Mouse (Mus musculus): Measurements from ENCODE around the gene Aco1. TPM values are rescaled to one million over a fixed set of nuclear protein-coding genes. Genes with fewer than 3 reads are reported as not detected.
A peak's percentile ranks its signal among the peaks of the same experiment; 100 is the strongest.

The Aco1 gene
- polyA plus RNA-seq, 1 experiment from 2014 or later: 53.3 TPM

- 86% methylated on average over 3 of the region's 3 CpGs for WGBS
- Histone ChIP-seq H3K27ac (no peak overlapping the region), H3K36me3 (replicated peaks) (0 out of 2 replicates have a peak, but pooled peaks cover 2% of the 10 kb centered on the region), H3K9me3 (no peaks in the 10 kb centered on the region), H3K4me1 (peaks cover 25% of the 10 kb centered on the region), H3K27me3 (ENCODE audit: poor library complexity, severe bottlenecking) (no peaks in the 10 kb centered on the region), H3K4me3 (peak overlapping the region; percentile 70; the same call in 1 of the 2 replicates)
- DNase-seq (ENCODE audit: extremely low spot score, low spot score): no peak
Observed at GRCm38 (mm10) chr4:40144981-40145380, 2.1 kb downstream of the Aco1 start.

DNA sequence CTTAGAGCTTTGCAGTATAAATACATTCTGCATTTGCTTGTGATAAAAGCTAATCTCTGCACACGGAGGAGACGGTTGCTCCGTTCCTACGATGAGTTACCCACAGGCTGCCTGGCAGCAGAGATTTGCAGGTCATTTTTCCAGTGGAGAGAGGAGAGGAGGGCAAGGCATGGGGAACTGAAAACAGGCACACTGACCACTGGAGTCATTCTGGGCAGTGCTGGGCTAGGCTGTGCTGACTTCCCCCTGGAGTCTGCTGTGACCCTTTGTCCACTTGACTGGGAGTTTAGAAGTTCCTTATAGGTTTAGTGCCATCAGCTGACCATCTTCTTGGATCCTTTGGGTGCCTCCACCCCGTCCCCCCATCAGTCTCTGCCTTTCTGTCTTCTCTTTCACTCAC, 5.4 kb downstream of the Aco1 start:
- Histone ChIP-seq H3K9me3 (no peaks in the 10 kb centered on the region), H3K4me1 (peaks cover 15% of the 10 kb centered on the region), H3K36me3 (replicated peaks) (0 out of 2 replicates have a peak, but pooled peaks cover 2% of the 10 kb centered on the region), H3K27ac (no peak overlapping the region), H3K27me3 (ENCODE audit: poor library complexity, severe bottlenecking) (no peaks in the 10 kb centered on the region), H3K4me3 (no peak overlapping the region)
- WGBS: 96% methylated on average over 5 of the region's 5 CpGs
- no peak for DNase-seq (ENCODE audit: extremely low spot score, low spot score)

GRCm38 (mm10) chr4:40150046-40150445, 7.2 kb downstream of the Aco1 start:
- 0 out of 2 replicates have a peak, but pooled peaks cover 2% of the 10 kb centered on the region for H3K36me3 ChIP-seq (replicated peaks)
- 94% methylated on average over 7 of the region's 7 CpGs for WGBS
- no peaks in the 10 kb centered on the region for H3K27me3 ChIP-seq (ENCODE audit: poor library complexity, severe bottlenecking)
- H3K4me3 ChIP-seq: no peak overlapping the region
- H3K9me3 ChIP-seq: no peaks in the 10 kb centered on the region
- H3K4me1 ChIP-seq: peaks cover 2% of the 10 kb centered on the region
- no peak overlapping the region for H3K27ac ChIP-seq
- DNase-seq (ENCODE audit: extremely low spot score, low spot score): no peak

GRCm38 (mm10) chr4:40152771-40153170, 9.9 kb downstream of the Aco1 start:
- no peaks in the 10 kb centered on the region for H3K36me3 ChIP-seq (replicated peaks)
- H3K4me1 ChIP-seq: peaks cover 5% of the 10 kb centered on the region
- H3K27me3 ChIP-seq (ENCODE audit: poor library complexity, severe bottlenecking): no peaks in the 10 kb centered on the region
- H3K4me3 ChIP-seq: no peak overlapping the region
- WGBS: 97% methylated on average over 2 of the region's 2 CpGs
- DNase-seq (ENCODE audit: extremely low spot score, low spot score): no peak
- H3K27ac ChIP-seq: no peak overlapping the region
- H3K9me3 ChIP-seq: no peaks in the 10 kb centered on the region

GRCm38 (mm10) chr4:40153500-40153899, 10.6 kb downstream of the Aco1 start:
- Histone ChIP-seq H3K36me3 (replicated peaks) (no peaks in the 10 kb centered on the region), H3K27me3 (ENCODE audit: poor library complexity, severe bottlenecking) (no peaks in the 10 kb centered on the region), H3K4me3 (no peak overlapping the region), H3K4me1 (peaks cover 5% of the 10 kb centered on the region), H3K9me3 (no peaks in the 10 kb centered on the region), H3K27ac (no peak overlapping the region)
- no peak for DNase-seq (ENCODE audit: extremely low spot score, low spot score)
- 96% methylated on average over 4 of the region's 4 CpGs for WGBS

- 93% methylated on average over 4 of the region's 4 CpGs for WGBS
- H3K9me3 ChIP-seq: no peaks in the 10 kb centered on the region
- peaks cover 5% of the 10 kb centered on the region for H3K4me1 ChIP-seq
Observed at GRCm38 (mm10) chr4:40154751-40155150, 11.9 kb downstream of the Aco1 start.

DNA sequence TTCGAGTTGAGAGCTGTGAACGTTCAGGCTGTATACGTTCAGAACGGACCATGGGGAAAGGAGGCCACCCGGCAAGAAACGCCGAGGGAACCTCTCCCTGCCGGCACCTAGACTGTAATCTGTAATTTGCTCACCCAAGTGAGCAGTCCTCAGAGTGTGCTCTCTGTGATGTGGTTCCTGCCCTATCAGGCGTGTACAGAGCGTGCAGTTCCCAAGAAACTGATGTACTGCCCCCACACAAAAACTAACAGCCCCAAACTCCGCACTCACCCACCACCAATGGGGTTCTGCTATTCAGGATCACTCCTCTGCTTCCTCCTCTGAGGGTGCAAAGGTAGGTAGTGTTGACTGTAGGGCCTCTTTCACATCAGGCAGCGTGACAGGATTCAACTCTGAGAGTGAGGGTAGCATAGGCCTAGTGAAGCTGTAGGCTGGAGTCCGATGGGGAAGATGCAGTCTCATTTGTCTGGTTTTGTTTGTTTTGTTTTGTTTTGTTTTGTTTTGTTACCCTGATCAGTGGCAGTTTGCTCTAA, 12.7 kb downstream of the Aco1 start:
- Histone ChIP-seq H3K4me1 (peaks cover 5% of the 10 kb centered on the region), H3K9me3 (peaks cover 3% of the 10 kb centered on the region), H3K27ac (no peak overlapping the region), H3K27me3 (ENCODE audit: poor library complexity, severe bottlenecking) (no peaks in the 10 kb centered on the region), H3K36me3 (replicated peaks) (peaks cover 8% of the 10 kb centered on the region), H3K4me3 (no peak overlapping the region)
- DNase-seq (ENCODE audit: extremely low spot score, low spot score): no peak
- WGBS: 89% methylated on average over 13 of the region's 13 CpGs

More at GRCm38 (mm10) chr4:40154751-40155150, 11.9 kb downstream of the Aco1 start:
- DNase-seq (ENCODE audit: extremely low spot score, low spot score): no peak
- Histone ChIP-seq H3K27me3 (ENCODE audit: poor library complexity, severe bottlenecking) (no peaks in the 10 kb centered on the region), H3K27ac (no peak overlapping the region), H3K36me3 (replicated peaks) (0 out of 2 replicates have a peak, but pooled peaks cover 4% of the 10 kb centered on the region), H3K4me3 (no peak overlapping the region)

GRCm38 (mm10) chr4:40156153-40156552, 13.3 kb downstream of the Aco1 start:
- WGBS: 83% methylated on average over 2 of the region's 2 CpGs
- Histone ChIP-seq H3K27ac (no peak overlapping the region), H3K27me3 (ENCODE audit: poor library complexity, severe bottlenecking) (no peaks in the 10 kb centered on the region), H3K4me1 (peaks cover 5% of the 10 kb centered on the region), H3K9me3 (peaks cover 9% of the 10 kb centered on the region), H3K4me3 (no peak overlapping the region), H3K36me3 (replicated peaks) (peaks cover 13% of the 10 kb centered on the region)
- DNase-seq (ENCODE audit: extremely low spot score, low spot score): no peak

- no peak overlapping the region for H3K4me3 ChIP-seq
- peaks cover 13% of the 10 kb centered on the region for H3K36me3 ChIP-seq (replicated peaks)
- peaks cover 10% of the 10 kb centered on the region for H3K9me3 ChIP-seq
- peaks cover 5% of the 10 kb centered on the region for H3K4me1 ChIP-seq
- H3K27me3 ChIP-seq (ENCODE audit: poor library complexity, severe bottlenecking): no peaks in the 10 kb centered on the region
- WGBS: 73% methylated on average over 18 of the region's 18 CpGs
- no peak overlapping the region for H3K27ac ChIP-seq
- DNase-seq (ENCODE audit: extremely low spot score, low spot score): no peak
Observed at GRCm38 (mm10) chr4:40156582-40157499, 14.0 kb downstream of the Aco1 start.

DNA sequence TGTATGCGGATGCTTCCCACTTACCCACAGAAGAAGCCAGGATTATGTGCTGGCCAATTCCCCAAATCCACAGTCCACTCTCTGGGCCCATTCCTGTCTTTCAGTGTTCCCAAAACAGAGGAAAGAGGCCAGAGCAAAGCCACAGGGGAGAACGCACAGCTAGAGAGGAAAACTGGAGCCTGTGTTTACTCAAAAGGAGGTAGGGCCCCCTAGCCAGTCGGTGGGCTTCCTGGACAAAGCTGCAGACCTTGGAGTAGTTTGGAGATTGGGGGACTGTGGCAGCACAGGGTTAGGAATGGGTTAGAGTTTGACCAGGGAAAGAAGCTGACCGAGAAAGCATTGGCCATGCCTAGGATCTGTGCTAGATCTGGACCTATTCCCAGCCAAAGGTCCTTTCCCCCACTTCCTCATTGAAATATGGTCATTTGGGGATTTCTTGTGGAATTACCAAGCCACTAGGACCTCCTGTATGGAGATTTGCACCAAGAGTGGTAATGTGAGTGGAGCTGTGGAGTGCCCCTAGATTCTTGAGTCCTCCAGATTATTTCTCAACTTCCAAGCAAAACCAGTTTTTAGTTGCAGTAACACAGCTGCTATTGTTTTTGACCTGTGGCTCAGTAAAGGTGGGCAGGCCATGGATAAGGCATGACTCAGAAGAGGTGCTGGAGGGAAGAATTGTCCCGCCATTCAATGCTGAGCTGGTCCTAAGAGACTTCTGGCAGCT, 14.8 kb downstream of the Aco1 start:
- no peaks in the 10 kb centered on the region for H3K27me3 ChIP-seq (ENCODE audit: poor library complexity, severe bottlenecking)
- no peak overlapping the region for H3K27ac ChIP-seq
- peaks cover 13% of the 10 kb centered on the region for H3K36me3 ChIP-seq (replicated peaks)
- peaks cover 10% of the 10 kb centered on the region for H3K9me3 ChIP-seq
- no peak overlapping the region for H3K4me3 ChIP-seq
- H3K4me1 ChIP-seq: peaks cover 5% of the 10 kb centered on the region
- DNase-seq (ENCODE audit: extremely low spot score, low spot score): no peak
- WGBS: 84% methylated on average over 5 of the region's 5 CpGs

DNA sequence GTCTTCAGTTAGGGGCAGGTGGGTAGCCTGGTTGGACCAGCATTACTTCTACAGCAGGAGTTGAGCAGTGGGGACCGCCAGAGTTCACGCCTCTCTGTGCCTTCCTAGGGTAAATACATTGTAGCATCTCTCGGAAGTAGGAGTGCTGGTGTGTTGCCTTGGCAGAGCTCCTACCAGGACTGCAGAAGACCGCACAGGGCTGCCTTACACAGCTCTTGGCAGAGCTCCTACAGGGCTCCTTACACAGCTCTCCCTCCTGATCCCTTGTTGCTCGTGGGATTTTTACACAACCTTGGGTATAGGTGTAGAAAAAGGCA, 15.3 kb downstream of the Aco1 start:
- WGBS: 90% methylated on average over 5 of the region's 5 CpGs
- H3K27ac ChIP-seq: no peak overlapping the region
- H3K27me3 ChIP-seq (ENCODE audit: poor library complexity, severe bottlenecking): no peaks in the 10 kb centered on the region
- H3K4me1 ChIP-seq: peaks cover 5% of the 10 kb centered on the region
- peaks cover 10% of the 10 kb centered on the region for H3K9me3 ChIP-seq
- DNase-seq (ENCODE audit: extremely low spot score, low spot score): no peak
- peaks cover 13% of the 10 kb centered on the region for H3K36me3 ChIP-seq (replicated peaks)
- no peak overlapping the region for H3K4me3 ChIP-seq

- H3K27me3 ChIP-seq (ENCODE audit: poor library complexity, severe bottlenecking): no peaks in the 10 kb centered on the region
- H3K9me3 ChIP-seq: peaks cover 10% of the 10 kb centered on the region
- H3K27ac ChIP-seq: no peak overlapping the region
- peaks cover 5% of the 10 kb centered on the region for H3K4me1 ChIP-seq
- DNase-seq (ENCODE audit: extremely low spot score, low spot score): no peak
- H3K36me3 ChIP-seq (replicated peaks): peaks cover 25% of the 10 kb centered on the region
- WGBS: 95% methylated on average over 8 of the region's 8 CpGs
- H3K4me3 ChIP-seq: no peak overlapping the region
Observed at GRCm38 (mm10) chr4:40160591-40161434, 17.9 kb downstream of the Aco1 start.
